Mouse (Mus musculus): Measurements from ENCODE around the gene Palm. TPM values are rescaled to one million over a fixed set of nuclear protein-coding genes. Genes with fewer than 3 reads are reported as not detected.

The Palm gene
- polyA plus RNA-seq, 1 experiment from 2014 or later = 270 TPM

DNA sequence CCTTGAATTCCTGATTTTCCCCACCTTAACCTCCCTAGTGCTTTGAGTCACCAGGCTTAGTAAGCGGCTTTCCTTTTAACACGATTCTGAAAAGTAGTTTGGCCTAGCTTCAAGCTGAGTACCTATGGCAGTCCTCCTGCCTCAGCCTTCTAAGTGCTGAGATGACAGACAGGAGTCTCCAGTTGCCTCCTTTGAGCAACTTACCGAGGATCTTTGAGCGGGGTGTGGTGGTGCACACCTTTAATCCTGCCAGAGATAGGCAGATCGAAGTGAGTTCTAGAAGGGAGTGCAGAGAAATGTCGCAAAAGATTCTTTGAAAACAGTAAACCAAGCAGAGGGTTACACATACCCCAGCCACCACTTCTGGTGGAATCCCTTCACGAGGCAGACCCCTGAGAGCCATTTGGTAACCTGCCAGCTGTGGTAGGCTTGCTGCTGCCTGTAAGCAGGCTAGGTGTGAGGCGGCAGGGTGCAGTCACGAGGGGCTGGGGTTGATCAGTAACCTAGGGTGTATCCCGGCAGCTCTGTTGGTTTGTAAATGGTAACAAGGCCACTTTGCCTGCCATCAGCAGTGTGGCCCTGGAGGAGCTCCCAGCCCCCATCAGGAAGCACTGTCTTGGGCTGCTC is 62.3 kb downstream of the Palm start:
- Histone ChIP-seq H3K36me3 (ENCODE audit: control insufficient read depth, insufficient read depth, low read length) (peaks cover 34% of the 10 kb centered on the region), H3K9me3 (ENCODE audit: control insufficient read depth, low read length) (no peaks in the 10 kb centered on the region), H3K4me3 (replicated peaks; ENCODE audit: low read depth, low read length) (peak overlapping the region; percentile 98), H3K9ac (replicated peaks; ENCODE audit: low read length) (peak overlapping the region; percentile 93), H3K4me2 (ENCODE audit: low read length) (peak overlapping the region; percentile 93), H3K27ac (replicated peaks; ENCODE audit: low read depth, low read length) (peak overlapping the region; percentile 100), H3K27me3 (ENCODE audit: control insufficient read depth, insufficient read depth, low read length) (no peaks in the 10 kb centered on the region), H3K4me1 (ENCODE audit: control insufficient read depth, insufficient read depth, low read length) (peaks cover 56% of the 10 kb centered on the region)
- peak; percentile 51 for DNase-seq
- ATAC-seq (ENCODE audit: low FRiP score, low TSS enrichment) = no peak
- WGBS = 4% methylated on average over 10 of the region's 10 CpGs

DNA sequence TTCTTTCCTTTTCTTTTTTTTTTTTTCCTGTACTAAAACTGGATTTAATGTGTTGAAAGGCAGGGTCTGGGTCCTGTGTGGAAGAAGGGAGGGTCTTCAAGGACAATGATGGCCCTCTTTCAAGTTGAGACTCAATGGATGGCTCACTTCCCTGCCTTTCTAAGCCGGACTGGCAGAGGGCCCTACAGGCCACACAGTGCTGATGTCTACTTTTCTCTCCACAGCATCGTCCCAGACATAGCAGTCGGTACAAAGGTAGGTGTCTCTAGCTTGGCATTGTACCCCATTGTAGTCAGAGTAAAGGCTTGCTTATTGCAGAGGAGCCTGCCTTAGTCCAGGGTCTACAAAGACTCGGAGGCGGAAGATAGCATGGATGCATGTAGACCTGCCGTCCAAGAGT is 62.9 kb downstream of the Palm start:
- H3K9me3 ChIP-seq (ENCODE audit: control insufficient read depth, low read length) = no peaks in the 10 kb centered on the region
- DNase-seq = no peak
- peaks cover 40% of the 10 kb centered on the region for H3K36me3 ChIP-seq (ENCODE audit: control insufficient read depth, insufficient read depth, low read length)
- H3K9ac ChIP-seq (replicated peaks; ENCODE audit: low read length) = peak overlapping the region; percentile 93
- WGBS = 45% methylated on average over 6 of the region's 6 CpGs
- no peak for ATAC-seq (ENCODE audit: low FRiP score, low TSS enrichment)
- peak overlapping the region; percentile 26; the same call in 1 of the 2 replicates for H3K27ac ChIP-seq (replicated peaks; ENCODE audit: low read depth, low read length)
- H3K4me1 ChIP-seq (ENCODE audit: control insufficient read depth, insufficient read depth, low read length) = peaks cover 55% of the 10 kb centered on the region
- H3K4me2 ChIP-seq (ENCODE audit: low read length) = peak overlapping the region; percentile 93
- peak overlapping the region; percentile 98 for H3K4me3 ChIP-seq (replicated peaks; ENCODE audit: low read depth, low read length)
- H3K27me3 ChIP-seq (ENCODE audit: control insufficient read depth, insufficient read depth, low read length) = no peaks in the 10 kb centered on the region

DNA sequence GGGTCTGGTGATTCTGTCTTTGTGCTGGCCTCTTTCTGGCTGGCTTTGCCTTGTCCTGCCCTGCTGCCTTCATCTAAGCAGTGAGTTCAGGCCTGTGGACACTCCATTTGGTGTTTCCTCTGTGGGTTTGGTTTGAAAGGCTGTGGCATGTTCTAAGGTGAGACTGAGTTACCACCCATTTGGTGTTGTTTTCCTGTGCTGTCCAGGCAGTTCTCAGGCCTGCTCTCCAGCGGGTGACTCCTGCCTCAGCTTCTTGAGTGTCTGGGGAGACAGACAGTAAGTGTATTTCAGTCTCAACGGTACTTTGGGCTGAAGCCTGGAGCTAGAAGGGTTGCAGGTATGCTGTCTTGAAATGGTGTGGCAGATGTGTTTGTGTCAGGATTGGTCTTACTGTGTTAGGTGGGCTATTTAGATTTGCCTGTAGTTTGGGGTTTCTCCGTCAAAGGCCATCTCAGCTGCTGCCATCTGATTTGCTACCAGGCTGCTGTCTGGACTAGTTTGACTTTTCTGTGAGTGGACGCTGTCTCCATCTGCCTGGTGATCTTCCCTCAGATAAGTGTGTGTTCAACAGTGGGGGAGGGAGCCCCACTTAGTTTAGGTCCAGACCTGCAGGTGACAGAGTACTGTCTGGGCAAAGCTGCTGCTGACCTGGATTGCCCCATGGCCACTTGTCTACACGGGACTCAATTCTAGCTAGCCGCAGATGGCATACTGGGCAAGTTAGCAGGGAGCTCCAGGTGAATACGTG is 63.5 kb downstream of the Palm start:
- H3K27me3 ChIP-seq (ENCODE audit: control insufficient read depth, insufficient read depth, low read length) = no peaks in the 10 kb centered on the region
- peaks cover 46% of the 10 kb centered on the region for H3K36me3 ChIP-seq (ENCODE audit: control insufficient read depth, insufficient read depth, low read length)

DNA sequence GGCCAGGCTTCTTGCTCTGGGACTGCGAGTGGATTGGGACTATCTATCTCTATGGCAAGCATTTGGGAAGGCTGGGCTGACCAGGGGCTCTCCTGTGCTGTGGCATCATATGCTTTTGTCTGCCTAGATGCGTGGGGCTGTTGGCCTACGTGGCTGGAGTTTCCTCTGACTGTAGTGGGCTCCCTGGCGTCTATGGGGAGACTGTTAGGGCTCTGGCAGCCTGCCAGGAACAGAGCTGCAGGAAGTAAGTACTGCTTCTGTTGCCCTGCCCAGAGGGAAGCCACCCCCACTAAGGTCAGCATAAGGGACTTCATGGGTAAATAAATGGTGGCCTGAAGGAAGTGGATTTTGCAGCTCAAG is 64.1 kb downstream of the Palm start:
- Histone ChIP-seq H3K36me3 (ENCODE audit: control insufficient read depth, insufficient read depth, low read length) (peaks cover 51% of the 10 kb centered on the region), H3K4me1 (ENCODE audit: control insufficient read depth, insufficient read depth, low read length) (peaks cover 44% of the 10 kb centered on the region), H3K4me3 (replicated peaks; ENCODE audit: low read depth, low read length) (peak overlapping the region; percentile 98), H3K27ac (replicated peaks; ENCODE audit: low read depth, low read length) (0 out of 2 replicates have a peak overlapping the region, but pooled peaks have one; percentile 3), H3K9ac (replicated peaks; ENCODE audit: low read length) (peak overlapping the region; percentile 93), H3K27me3 (ENCODE audit: control insufficient read depth, insufficient read depth, low read length) (no peaks in the 10 kb centered on the region), H3K4me2 (ENCODE audit: low read length) (peak overlapping the region; percentile 93), H3K9me3 (ENCODE audit: control insufficient read depth, low read length) (no peaks in the 10 kb centered on the region)
- ATAC-seq (ENCODE audit: low FRiP score, low TSS enrichment) (no peak), DNase-seq (peak; percentile 69)
- WGBS = 29% methylated on average over 4 of the region's 4 CpGs

More for the DNA sequence above, 63.5 kb downstream of the Palm start:
- H3K9ac ChIP-seq (replicated peaks; ENCODE audit: low read length) = peak overlapping the region; percentile 93
- H3K4me2 ChIP-seq (ENCODE audit: low read length) = peak overlapping the region; percentile 93
- H3K4me3 ChIP-seq (replicated peaks; ENCODE audit: low read depth, low read length) = peak overlapping the region; percentile 98
- 58% methylated on average over 7 of the region's 7 CpGs for WGBS
- H3K27ac ChIP-seq (replicated peaks; ENCODE audit: low read depth, low read length) = 0 out of 2 replicates have a peak overlapping the region, but pooled peaks have one; percentile 26
- ATAC-seq (ENCODE audit: low FRiP score, low TSS enrichment) = no peak
- H3K9me3 ChIP-seq (ENCODE audit: control insufficient read depth, low read length) = no peaks in the 10 kb centered on the region
- peaks cover 49% of the 10 kb centered on the region for H3K4me1 ChIP-seq (ENCODE audit: control insufficient read depth, insufficient read depth, low read length)
- no peak for DNase-seq

DNA sequence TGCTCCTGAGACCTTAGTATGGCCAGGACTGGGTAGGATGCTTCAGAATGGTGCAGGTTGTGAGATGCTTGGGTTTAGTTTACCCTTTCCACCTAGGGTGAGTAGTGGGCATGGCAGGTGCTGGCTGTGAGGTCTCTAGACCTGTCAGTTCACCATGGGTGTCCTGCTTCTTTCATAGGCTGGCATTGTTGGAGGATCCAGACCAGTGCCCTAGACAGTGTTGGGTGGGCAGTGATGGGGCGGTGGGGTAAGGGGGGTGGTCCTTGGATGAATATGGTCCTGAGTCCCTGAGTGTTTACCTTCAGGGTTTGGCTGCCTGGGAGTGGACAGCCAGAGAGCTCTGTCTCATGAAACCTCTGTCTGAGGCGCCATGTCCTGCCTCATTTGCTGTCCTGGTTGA is 64.5 kb downstream of the Palm start:
- H3K9me3 ChIP-seq (ENCODE audit: control insufficient read depth, low read length) = no peaks in the 10 kb centered on the region
- ATAC-seq (ENCODE audit: low FRiP score, low TSS enrichment) = no peak
- H3K27ac ChIP-seq (replicated peaks; ENCODE audit: low read depth, low read length) = 0 out of 2 replicates have a peak overlapping the region, but pooled peaks have one; percentile 38
- no peak for DNase-seq
- H3K4me3 ChIP-seq (replicated peaks; ENCODE audit: low read depth, low read length) = 0 out of 2 replicates have a peak overlapping the region, but pooled peaks have one; percentile 5
- H3K4me2 ChIP-seq (ENCODE audit: low read length) = peak overlapping the region; percentile 93
- H3K9ac ChIP-seq (replicated peaks; ENCODE audit: low read length) = peak overlapping the region; percentile 4; the same call in 1 of the 2 replicates
- peaks cover 56% of the 10 kb centered on the region for H3K36me3 ChIP-seq (ENCODE audit: control insufficient read depth, insufficient read depth, low read length)
- WGBS = 80% methylated on average over 2 of the region's 2 CpGs
- no peaks in the 10 kb centered on the region for H3K27me3 ChIP-seq (ENCODE audit: control insufficient read depth, insufficient read depth, low read length)
- peaks cover 39% of the 10 kb centered on the region for H3K4me1 ChIP-seq (ENCODE audit: control insufficient read depth, insufficient read depth, low read length)

DNA sequence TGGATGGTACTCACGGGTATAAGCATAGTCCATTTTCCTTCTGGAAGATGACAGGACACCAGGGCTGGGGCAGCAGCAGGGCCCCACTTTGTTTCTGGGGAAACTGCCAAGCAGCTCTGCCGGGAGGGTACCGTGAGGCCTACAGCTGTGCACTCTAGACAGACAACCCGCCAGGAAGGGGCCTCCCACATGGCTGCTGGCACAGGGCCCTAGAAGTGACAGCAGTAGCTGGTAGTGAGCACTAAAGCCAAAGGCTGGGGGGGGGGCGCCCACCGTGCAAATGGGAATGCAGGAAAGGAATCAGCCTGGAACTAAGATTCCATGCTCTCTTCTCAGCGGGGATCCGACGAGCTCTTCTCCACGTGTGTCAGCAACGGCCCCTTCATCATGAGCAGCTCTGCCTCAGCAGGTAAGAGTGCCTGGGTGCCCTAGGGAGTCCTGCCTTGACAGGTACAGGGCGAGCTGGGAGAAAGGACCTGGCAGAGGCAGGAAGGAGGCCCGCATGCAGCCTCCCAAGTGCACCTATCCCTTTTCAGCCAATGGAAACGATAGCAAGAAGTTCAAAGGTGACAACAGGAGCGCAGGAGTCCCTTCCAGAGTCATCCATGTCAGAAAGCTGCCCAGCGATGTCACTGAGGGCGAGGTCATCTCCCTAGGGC is 65.2 kb downstream of the Palm start:
- DNase-seq = peak; percentile 81
- H3K4me3 ChIP-seq (replicated peaks; ENCODE audit: low read depth, low read length) = 0 out of 2 replicates have a peak overlapping the region, but pooled peaks have one; percentile 5
- no peaks in the 10 kb centered on the region for H3K9me3 ChIP-seq (ENCODE audit: control insufficient read depth, low read length)
- H3K4me1 ChIP-seq (ENCODE audit: control insufficient read depth, insufficient read depth, low read length) = peaks cover 33% of the 10 kb centered on the region
- H3K36me3 ChIP-seq (ENCODE audit: control insufficient read depth, insufficient read depth, low read length) = peaks cover 63% of the 10 kb centered on the region
- H3K27ac ChIP-seq (replicated peaks; ENCODE audit: low read depth, low read length) = 0 out of 2 replicates have a peak overlapping the region, but pooled peaks have one; percentile 38
- no peak for ATAC-seq (ENCODE audit: low FRiP score, low TSS enrichment)
- H3K27me3 ChIP-seq (ENCODE audit: control insufficient read depth, insufficient read depth, low read length) = no peaks in the 10 kb centered on the region
- 0 out of 2 replicates have a peak overlapping the region, but pooled peaks have one; percentile 4 for H3K9ac ChIP-seq (replicated peaks; ENCODE audit: low read length)
- peak overlapping the region; percentile 93 for H3K4me2 ChIP-seq (ENCODE audit: low read length)
- 53% methylated on average over 17 of the region's 17 CpGs for WGBS

DNA sequence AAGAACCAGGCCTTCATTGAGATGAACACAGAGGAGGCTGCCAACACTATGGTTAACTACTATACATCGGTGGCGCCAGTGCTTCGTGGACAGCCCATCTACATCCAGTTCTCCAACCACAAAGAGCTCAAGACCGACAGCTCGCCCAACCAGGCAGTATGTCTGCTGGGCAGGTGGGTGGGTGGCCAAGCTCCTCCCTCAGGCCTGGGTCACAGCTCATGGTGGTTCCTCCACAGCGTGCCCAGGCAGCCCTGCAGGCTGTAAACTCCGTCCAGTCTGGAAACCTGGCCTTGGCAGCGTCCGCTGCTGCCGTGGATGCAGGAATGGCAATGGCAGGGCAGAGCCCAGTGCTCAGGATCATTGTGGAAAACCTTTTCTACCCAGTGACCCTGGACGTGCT is 65.7 kb downstream of the Palm start:
- peaks cover 65% of the 10 kb centered on the region for H3K36me3 ChIP-seq (ENCODE audit: control insufficient read depth, insufficient read depth, low read length)
- no peak overlapping the region for H3K27ac ChIP-seq (replicated peaks; ENCODE audit: low read depth, low read length)

DNA sequence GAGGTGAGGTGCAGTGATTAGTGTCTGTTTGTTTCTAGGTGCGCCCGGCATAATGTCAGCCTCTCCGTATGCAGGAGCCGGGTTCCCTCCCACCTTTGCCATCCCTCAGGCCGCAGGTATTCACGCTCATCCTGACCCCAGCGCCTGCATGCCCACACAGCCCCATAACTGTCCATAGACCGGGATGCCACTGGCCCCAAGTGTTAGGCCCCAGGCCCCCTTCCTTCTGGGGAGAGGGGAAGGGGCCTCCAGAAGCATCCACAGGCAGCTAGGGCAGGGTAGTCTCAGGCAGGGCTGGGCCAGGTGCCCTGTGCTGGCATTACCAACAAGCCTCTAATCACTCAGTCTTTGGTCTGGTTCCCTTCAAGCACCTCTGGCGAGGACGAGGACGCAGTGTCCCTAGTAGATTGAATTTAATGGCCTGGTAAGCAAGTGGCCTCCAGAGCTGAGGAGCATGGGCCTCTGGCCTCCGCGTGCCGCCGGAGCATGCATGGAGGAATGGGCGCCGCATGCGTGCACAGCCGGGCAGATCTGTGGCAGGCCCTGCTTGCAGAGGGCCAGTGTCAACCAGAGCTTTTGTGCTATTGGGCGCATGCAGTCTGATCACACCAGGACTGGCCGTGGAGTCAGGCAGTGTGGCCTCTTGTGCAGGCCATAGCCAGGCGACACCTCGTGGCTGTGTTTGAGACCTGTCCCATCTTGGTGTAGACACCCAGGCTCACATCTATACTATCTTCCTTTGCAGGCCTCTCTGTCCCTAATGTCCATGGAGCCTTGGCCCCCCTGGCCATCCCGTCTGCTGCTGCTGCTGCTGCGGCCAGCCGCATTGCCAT is 66.9 kb downstream of the Palm start:
- no peak for DNase-seq
- no peak for ATAC-seq (ENCODE audit: low FRiP score, low TSS enrichment)
- no peak overlapping the region for H3K4me2 ChIP-seq (ENCODE audit: low read length)
- 92% methylated on average over 26 of the region's 26 CpGs for WGBS
- H3K36me3 ChIP-seq (ENCODE audit: control insufficient read depth, insufficient read depth, low read length) = peaks cover 77% of the 10 kb centered on the region
- no peaks in the 10 kb centered on the region for H3K9me3 ChIP-seq (ENCODE audit: control insufficient read depth, low read length)
- no peak overlapping the region for H3K9ac ChIP-seq (replicated peaks; ENCODE audit: low read length)
- no peak overlapping the region for H3K4me3 ChIP-seq (replicated peaks; ENCODE audit: low read depth, low read length)
- no peaks in the 10 kb centered on the region for H3K27me3 ChIP-seq (ENCODE audit: control insufficient read depth, insufficient read depth, low read length)
- peaks cover 31% of the 10 kb centered on the region for H3K4me1 ChIP-seq (ENCODE audit: control insufficient read depth, insufficient read depth, low read length)
- no peak overlapping the region for H3K27ac ChIP-seq (replicated peaks; ENCODE audit: low read depth, low read length)

More for the DNA sequence above, 65.7 kb downstream of the Palm start:
- Histone ChIP-seq H3K9ac (replicated peaks; ENCODE audit: low read length) (no peak overlapping the region), H3K9me3 (ENCODE audit: control insufficient read depth, low read length) (no peaks in the 10 kb centered on the region), H3K4me2 (ENCODE audit: low read length) (no peak overlapping the region), H3K4me1 (ENCODE audit: control insufficient read depth, insufficient read depth, low read length) (peaks cover 31% of the 10 kb centered on the region), H3K27me3 (ENCODE audit: control insufficient read depth, insufficient read depth, low read length) (no peaks in the 10 kb centered on the region), H3K4me3 (replicated peaks; ENCODE audit: low read depth, low read length) (no peak overlapping the region)
- WGBS = 87% methylated on average over 11 of the region's 11 CpGs
- DNase-seq = no peak
- no peak for ATAC-seq (ENCODE audit: low FRiP score, low TSS enrichment)

Measured in midbrain, embryonic 14.5 days (tissue).